Mouse (Mus musculus) embryonic fibroblast, embryonic 13.5 days (primary cell): ENCODE results near the gene Ston2.

ENCODE experiments used
- CTCF ChIP-seq: IDR thresholded peaks from 2 replicates; pipeline ENCODE4 v1.5.1; 2011; ENCODE audit warnings: mild to moderate bottlenecking, control low read depth, low read length, moderate library complexity, borderline replicate concordance; ENCODE audit not compliant: insufficient read depth
- POLR2A ChIP-seq: IDR thresholded peaks from 2 replicates; pipeline ENCODE4 v1.6.1; 2011; ENCODE audit warnings: low read depth, mild to moderate bottlenecking, control low read depth, low read length, moderate library complexity

GRCm38 (mm10) chr12:91837401-91838065 lies 49.3 kb upstream of the Ston2 start:
- TF ChIP-seq CTCF (no peak), POLR2A (no peak)
